Mouse (Mus musculus) neural tube, embryonic 13.5 days (tissue): ENCODE data around the gene Nckap1. TPM values are rescaled to one million over a fixed set of nuclear protein-coding genes. Genes with fewer than 3 reads are reported as not detected.
"Not testable (repeated sequence)": the region's sequence is repeated elsewhere in the genome, so short reads cannot be mapped to it uniquely, and the experiment has no call there.

Experiments used
- ATAC-seq: fragments of 200-750 bp; cut with Nextera tagmentation; 2 replicates; pipeline ENCODE4 v1.8.0; 2017; ENCODE audit warnings: low read depth, mild to moderate bottlenecking, moderate TSS enrichment, moderate library complexity
- H3K27ac ChIP-seq: fragments of 300-500 bp; sonication (generic); replicated peaks from 2 replicates; pipeline ENCODE4 v1.5.1; 2015; ENCODE audit warnings: moderate library complexity, mild to moderate bottlenecking, inconsistent platforms
- H3K27me3 ChIP-seq: fragments of 300-500 bp; sonication (generic); 2 replicates; pipeline ENCODE4 v1.6.1; 2015; ENCODE audit warnings: mild to moderate bottlenecking, inconsistent platforms
- H3K36me3 ChIP-seq: fragments of 300-500 bp; sonication (generic); 2 replicates; pipeline ENCODE4 v1.6.1; 2015; ENCODE audit warnings: mild to moderate bottlenecking, inconsistent platforms
- H3K4me1 ChIP-seq: fragments of 300-500 bp; sonication (generic); replicated peaks from 2 replicates; pipeline ENCODE4 v1.6.1; 2015; ENCODE audit warnings: inconsistent platforms
- H3K4me2 ChIP-seq: fragments of 300-500 bp; sonication (generic); 2 replicates; pipeline ENCODE4 v1.6.1; 2015; ENCODE audit warnings: inconsistent platforms, mild to moderate bottlenecking, moderate library complexity
- H3K4me3 ChIP-seq: fragments of 300-500 bp; sonication (generic); 2 replicates; pipeline ENCODE4 v1.5.1; 2015; ENCODE audit warnings: mild to moderate bottlenecking, inconsistent platforms
- H3K9ac ChIP-seq: fragments of 300-500 bp; sonication (generic); 2 replicates; pipeline ENCODE4 v1.6.1; 2015; ENCODE audit warnings: moderate library complexity, mild to moderate bottlenecking, inconsistent platforms
- H3K9me3 ChIP-seq: fragments of 300-500 bp; sonication (generic); 2 replicates; pipeline ENCODE4 v1.6.1; 2016; ENCODE audit warnings: inconsistent platforms
- WGBS: fragments of 180-500 bp; shearing (Covaris S2); methylation state at CpG from one replicate; pipeline ENCODE4 v1.1.7; 2015; 5-methylcytosine and 5-hydroxymethylcytosine counted together
- polyA plus RNA-seq: library from polyadenylated mRNA; unstranded; fragments of >200 nt; fragmentation: Nextera tagmentation; extraction: Ambion mirVana; gene quantifications from 2 replicates; pipeline ENCODE4 v1.2.1, GENCODE M21; 2015

Gene Nckap1
- polyA plus RNA-seq, 1 experiment from 2014 or later, result 90.5 TPM

- Histone ChIP-seq H3K36me3 (peaks cover 72% of the 10 kb centered on the region), H3K27ac (no peak overlapping the region), H3K9me3 (no peaks in the 10 kb centered on the region), H3K9ac (no peak overlapping the region), H3K27me3 (no peaks in the 10 kb centered on the region), H3K4me1 (no peaks in the 10 kb centered on the region), H3K4me2 (no peak overlapping the region), H3K4me3 (no peak overlapping the region)
- no peak for ATAC-seq
- WGBS, result 90% methylated on average over 4 of the region's 4 CpGs
Observed at GRCm38 (mm10) chr2:80549704-80550103, 31.5 kb downstream of the Nckap1 start.

GRCm38 (mm10) chr2:80547901-80548300 is 33.3 kb downstream of the Nckap1 start:
- Histone ChIP-seq H3K4me3 (no peak overlapping the region), H3K27me3 (no peaks in the 10 kb centered on the region), H3K4me2 (no peak overlapping the region), H3K9ac (no peak overlapping the region), H3K4me1 (no peaks in the 10 kb centered on the region), H3K9me3 (no peaks in the 10 kb centered on the region), H3K27ac (no peak overlapping the region), H3K36me3 (peaks cover 79% of the 10 kb centered on the region)
- 100% methylated on average over 1 of the region's 1 CpGs for WGBS
- no peak for ATAC-seq

- Histone ChIP-seq H3K9ac (no peak overlapping the region), H3K4me2 (no peak overlapping the region), H3K27ac (no peak overlapping the region), H3K36me3 (peaks cover 70% of the 10 kb centered on the region), H3K4me3 (no peak overlapping the region), H3K9me3 (no peaks in the 10 kb centered on the region), H3K4me1 (no peaks in the 10 kb centered on the region), H3K27me3 (no peaks in the 10 kb centered on the region)
- 93% methylated on average over 5 of the region's 5 CpGs for WGBS
- ATAC-seq, result no peak
Observed at GRCm38 (mm10) chr2:80542801-80543200, 38.4 kb downstream of the Nckap1 start.

GRCm38 (mm10) chr2:80537156-80537555 is 44.0 kb downstream of the Nckap1 start:
- Histone ChIP-seq H3K4me3 (no peak overlapping the region), H3K36me3 (peaks cover 65% of the 10 kb centered on the region), H3K27ac (no peak overlapping the region), H3K4me1 (no peaks in the 10 kb centered on the region), H3K9me3 (no peaks in the 10 kb centered on the region), H3K4me2 (no peak overlapping the region), H3K27me3 (no peaks in the 10 kb centered on the region), H3K9ac (no peak overlapping the region)
- WGBS, result 65% methylated on average over 3 of the region's 3 CpGs
- ATAC-seq, result no peak

- no peak overlapping the region for H3K4me2 ChIP-seq
- no peaks in the 10 kb centered on the region for H3K9me3 ChIP-seq
- H3K9ac ChIP-seq, result no peak overlapping the region
- H3K36me3 ChIP-seq, result peaks cover 68% of the 10 kb centered on the region
- no peak overlapping the region for H3K4me3 ChIP-seq
- no peak overlapping the region for H3K27ac ChIP-seq
- ATAC-seq, result no peak
- no peaks in the 10 kb centered on the region for H3K27me3 ChIP-seq
- H3K4me1 ChIP-seq, result no peaks in the 10 kb centered on the region
- 93% methylated on average over 2 of the region's 2 CpGs for WGBS
Observed at GRCm38 (mm10) chr2:80536608-80537007, 44.6 kb downstream of the Nckap1 start.

- Histone ChIP-seq H3K9ac (no peak overlapping the region), H3K27ac (no peak overlapping the region), H3K4me1 (no peaks in the 10 kb centered on the region), H3K4me2 (no peak overlapping the region), H3K9me3 (no peaks in the 10 kb centered on the region), H3K4me3 (no peak overlapping the region), H3K36me3 (peaks cover 72% of the 10 kb centered on the region), H3K27me3 (no peaks in the 10 kb centered on the region)
- WGBS, result 88% methylated on average over 9 of the region's 9 CpGs
- ATAC-seq, result no peak
Observed at GRCm38 (mm10) chr2:80524275-80524674, 56.9 kb downstream of the Nckap1 start.

- no peak for ATAC-seq
- peaks cover 70% of the 10 kb centered on the region for H3K36me3 ChIP-seq
- 57% methylated on average over 7 of the region's 7 CpGs for WGBS
Observed at GRCm38 (mm10) chr2:80506051-80506802, 75.0 kb downstream of the Nckap1 start.

GRCm38 (mm10) chr2:80502132-80502531 is 79.0 kb downstream of the Nckap1 start:
- WGBS, result 98% methylated on average over 4 of the region's 4 CpGs
- H3K4me3 ChIP-seq, result no peak overlapping the region
- H3K9ac ChIP-seq, result no peak overlapping the region
- H3K9me3 ChIP-seq, result no peaks in the 10 kb centered on the region
- H3K36me3 ChIP-seq, result peaks cover 61% of the 10 kb centered on the region
- H3K27ac ChIP-seq, result no peak overlapping the region
- no peaks in the 10 kb centered on the region for H3K27me3 ChIP-seq
- H3K4me1 ChIP-seq, result no peaks in the 10 kb centered on the region
- ATAC-seq, result no peak
- no peak overlapping the region for H3K4me2 ChIP-seq

More at GRCm38 (mm10) chr2:80506051-80506802, 75.0 kb downstream of the Nckap1 start:
- no peak overlapping the region for H3K27ac ChIP-seq
- no peak overlapping the region for H3K4me2 ChIP-seq
- H3K4me3 ChIP-seq, result no peak overlapping the region
- H3K27me3 ChIP-seq, result no peaks in the 10 kb centered on the region
- no peaks in the 10 kb centered on the region for H3K9me3 ChIP-seq
- H3K9ac ChIP-seq, result no peak overlapping the region
- no peaks in the 10 kb centered on the region for H3K4me1 ChIP-seq

GRCm38 (mm10) chr2:80495304-80495703 is 85.9 kb downstream of the Nckap1 start:
- not testable (repeated sequence) for H3K4me1 ChIP-seq, H3K9ac ChIP-seq, H3K27me3 ChIP-seq, H3K4me2 ChIP-seq, H3K27ac ChIP-seq, ATAC-seq, H3K4me3 ChIP-seq, H3K9me3 ChIP-seq
- 57% methylated on average over 7 of the region's 7 CpGs for WGBS
- peaks cover 12% of the 10 kb centered on the region; the same call in 1 of the 2 replicates for H3K36me3 ChIP-seq

GRCm38 (mm10) chr2:80486851-80487250 is 94.3 kb downstream of the Nckap1 start:
- H3K9ac ChIP-seq, result no peak overlapping the region
- no peak for ATAC-seq
- 75% methylated on average over 5 of the region's 5 CpGs for WGBS

GRCm38 (mm10) chr2:80484951-80485350 is 96.2 kb downstream of the Nckap1 start:
- Histone ChIP-seq H3K27ac (no peak overlapping the region), H3K9me3 (0 out of 2 replicates have a peak, but pooled peaks cover 3% of the 10 kb centered on the region), H3K9ac (no peak overlapping the region), H3K4me2 (no peak overlapping the region), H3K4me3 (no peak overlapping the region), H3K4me1 (no peaks in the 10 kb centered on the region), H3K36me3 (no peaks in the 10 kb centered on the region), H3K27me3 (no peaks in the 10 kb centered on the region)
- no peak for ATAC-seq
- WGBS, result 93% methylated on average over 5 of the region's 5 CpGs

More at GRCm38 (mm10) chr2:80486851-80487250, 94.3 kb downstream of the Nckap1 start:
- Histone ChIP-seq H3K27ac (no peak overlapping the region), H3K4me2 (no peak overlapping the region), H3K4me1 (no peaks in the 10 kb centered on the region), H3K4me3 (no peak overlapping the region), H3K9me3 (0 out of 2 replicates have a peak, but pooled peaks cover 3% of the 10 kb centered on the region), H3K36me3 (no peaks in the 10 kb centered on the region), H3K27me3 (no peaks in the 10 kb centered on the region)

- Histone ChIP-seq H3K27ac (no peak overlapping the region), H3K9me3 (no peaks in the 10 kb centered on the region), H3K9ac (no peak overlapping the region), H3K36me3 (no peaks in the 10 kb centered on the region), H3K27me3 (no peaks in the 10 kb centered on the region), H3K4me1 (no peaks in the 10 kb centered on the region), H3K4me3 (no peak overlapping the region), H3K4me2 (no peak overlapping the region)
- no peak for ATAC-seq
- WGBS, result 24% methylated on average over 1 of the region's 1 CpGs
Observed at GRCm38 (mm10) chr2:80475831-80476230, 105.3 kb downstream of the Nckap1 start.
